Mouse (Mus musculus): ENCODE measurements around the gene Ctcfl.

DNA sequence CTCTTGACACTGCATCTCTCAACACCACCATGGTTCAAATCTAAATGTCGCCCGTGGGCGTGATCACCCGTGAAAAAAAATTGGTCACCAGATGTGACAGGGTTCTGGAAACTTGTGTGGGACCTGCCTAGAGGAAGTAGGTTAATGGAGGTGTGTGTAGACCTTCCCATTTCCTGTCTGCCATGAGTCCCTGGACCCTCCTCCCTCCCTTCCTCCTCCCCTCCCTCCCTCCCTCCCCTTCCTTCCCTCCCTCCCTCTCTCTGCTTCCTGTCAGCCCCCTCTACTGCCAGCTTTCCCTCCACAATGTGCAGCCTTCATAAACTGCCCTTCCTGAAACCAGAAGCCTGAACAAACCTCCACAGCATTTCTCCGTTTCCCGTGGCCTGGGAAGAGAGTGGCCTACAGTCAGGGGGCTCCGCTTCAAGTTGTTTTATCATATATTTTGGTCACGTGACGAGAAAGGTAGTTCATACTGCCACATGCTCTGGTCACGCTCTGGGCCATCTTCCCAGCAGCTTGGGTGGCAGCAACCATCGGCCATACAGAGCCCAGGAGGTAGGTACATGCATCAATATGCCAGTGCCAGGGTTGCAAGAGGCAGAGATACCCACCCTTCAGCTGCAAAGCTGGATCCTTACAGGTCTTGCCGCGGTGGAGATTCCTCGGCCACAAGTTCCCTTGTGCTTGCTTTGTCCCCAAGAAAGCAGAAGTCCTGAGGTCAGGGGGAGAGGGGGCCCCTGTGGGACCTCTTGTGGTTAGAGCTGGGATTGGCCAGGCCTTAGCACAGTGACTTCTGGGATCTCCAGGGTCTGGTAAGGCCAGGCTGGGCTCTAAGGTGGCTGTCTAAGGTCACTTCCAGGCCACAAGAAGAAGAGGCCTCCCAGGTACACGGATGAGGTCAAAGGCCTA is 57.6 kb downstream of the Ctcfl start:
- TF ChIP-seq CTCF (IDR thresholded peaks at IDR 0.05; ENCODE audit: control insufficient read depth, insufficient read depth, low read length) (no peak; the same call in 1 of the 2 replicates), POLR2A (IDR thresholded peaks at IDR 0.05; ENCODE audit: borderline replicate concordance, control insufficient read depth, low read depth, low read length) (no peak)

Measured in bone marrow, adult 2 months (tissue).